Mouse (Mus musculus): ENCODE measurements around the gene Psmb10. TPM values are rescaled to one million over a fixed set of nuclear protein-coding genes. Genes with fewer than 3 reads are reported as not detected.

Gene Psmb10
- polyA plus RNA-seq, 1 experiment from 2014 or later = 64.3 TPM

DNA sequence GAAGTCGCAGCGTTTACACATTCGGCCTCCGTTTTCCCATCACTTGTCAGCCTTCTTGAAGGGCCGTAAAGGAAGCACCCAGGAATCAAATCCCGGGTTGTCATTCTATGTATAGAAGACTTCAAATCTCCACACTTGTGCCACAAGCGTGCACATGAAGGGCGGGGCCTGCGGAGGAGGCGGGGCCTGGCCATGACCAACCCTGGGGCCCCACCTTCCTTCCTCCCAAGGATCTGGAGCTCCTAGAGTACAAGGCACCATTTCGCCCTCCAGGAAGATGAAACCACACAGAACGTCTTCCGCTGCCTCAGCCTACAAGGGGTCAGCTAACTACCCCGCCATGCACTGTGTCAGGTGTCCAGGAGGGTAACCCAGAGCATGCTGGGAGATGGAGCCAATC, 22.9 kb upstream of the Psmb10 start:
- Histone ChIP-seq H3K27me3 (replicated peaks) (peaks cover 18% of the 10 kb centered on the region), H3K9me3 (no peaks in the 10 kb centered on the region), H3K36me3 (replicated peaks) (no peaks in the 10 kb centered on the region), H3K9ac (no peak overlapping the region), H3K4me1 (peaks cover 7% of the 10 kb centered on the region), H3K4me2 (no peak overlapping the region), H3K4me3 (no peak overlapping the region), H3K27ac (no peak overlapping the region)
- WGBS = 76% methylated on average over 14 of the region's 14 CpGs
- no peak for ATAC-seq (replicated peaks)

GRCm38 (mm10) chr8:105959350-105959749, 21.1 kb upstream of the Psmb10 start:
- no peak for ATAC-seq (replicated peaks)
- Histone ChIP-seq H3K27ac (no peak overlapping the region), H3K4me2 (no peak overlapping the region), H3K36me3 (replicated peaks) (no peaks in the 10 kb centered on the region), H3K4me3 (no peak overlapping the region), H3K9me3 (no peaks in the 10 kb centered on the region), H3K27me3 (replicated peaks) (0 out of 2 replicates have a peak, but pooled peaks cover under 1% of the 10 kb centered on the region), H3K4me1 (no peaks in the 10 kb centered on the region), H3K9ac (no peak overlapping the region)
- WGBS = 86% methylated on average over 7 of the region's 7 CpGs

DNA sequence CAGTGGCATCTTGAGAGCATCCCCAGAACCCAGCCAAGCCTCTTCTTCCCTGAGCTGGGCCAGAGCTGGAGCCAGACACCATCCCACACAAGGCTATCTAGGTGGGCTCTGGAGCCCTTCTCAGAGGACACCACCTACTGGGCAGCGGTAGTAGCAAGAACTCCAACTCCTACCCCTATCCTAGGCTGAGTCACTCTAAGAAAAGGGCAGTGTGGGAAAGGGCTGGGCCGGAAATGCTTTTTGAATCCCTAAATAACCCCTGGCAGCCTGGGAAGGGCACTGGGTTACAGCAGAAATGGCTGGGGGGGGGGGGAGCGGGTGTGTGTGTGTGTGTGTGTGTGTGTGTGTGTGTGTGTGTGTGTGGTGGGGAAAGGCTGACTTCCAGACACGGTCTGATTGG, 19.6 kb upstream of the Psmb10 start:
- Histone ChIP-seq H3K27me3 (replicated peaks) (no peaks in the 10 kb centered on the region), H3K9me3 (no peaks in the 10 kb centered on the region), H3K4me3 (no peak overlapping the region), H3K9ac (no peak overlapping the region), H3K4me2 (no peak overlapping the region), H3K36me3 (replicated peaks) (no peaks in the 10 kb centered on the region), H3K27ac (no peak overlapping the region), H3K4me1 (no peaks in the 10 kb centered on the region)
- no peak for ATAC-seq (replicated peaks)
- 64% methylated on average over 4 of the region's 4 CpGs for WGBS

GRCm38 (mm10) chr8:105956556-105956955, 18.3 kb upstream of the Psmb10 start:
- H3K27me3 ChIP-seq (replicated peaks) = no peaks in the 10 kb centered on the region
- no peak for ATAC-seq (replicated peaks)
- no peaks in the 10 kb centered on the region for H3K9me3 ChIP-seq
- no peaks in the 10 kb centered on the region for H3K36me3 ChIP-seq (replicated peaks)
- no peak overlapping the region for H3K27ac ChIP-seq
- no peaks in the 10 kb centered on the region for H3K4me1 ChIP-seq
- no peak overlapping the region for H3K4me2 ChIP-seq
- H3K4me3 ChIP-seq = no peak overlapping the region
- no peak overlapping the region for H3K9ac ChIP-seq
- 89% methylated on average over 4 of the region's 4 CpGs for WGBS

DNA sequence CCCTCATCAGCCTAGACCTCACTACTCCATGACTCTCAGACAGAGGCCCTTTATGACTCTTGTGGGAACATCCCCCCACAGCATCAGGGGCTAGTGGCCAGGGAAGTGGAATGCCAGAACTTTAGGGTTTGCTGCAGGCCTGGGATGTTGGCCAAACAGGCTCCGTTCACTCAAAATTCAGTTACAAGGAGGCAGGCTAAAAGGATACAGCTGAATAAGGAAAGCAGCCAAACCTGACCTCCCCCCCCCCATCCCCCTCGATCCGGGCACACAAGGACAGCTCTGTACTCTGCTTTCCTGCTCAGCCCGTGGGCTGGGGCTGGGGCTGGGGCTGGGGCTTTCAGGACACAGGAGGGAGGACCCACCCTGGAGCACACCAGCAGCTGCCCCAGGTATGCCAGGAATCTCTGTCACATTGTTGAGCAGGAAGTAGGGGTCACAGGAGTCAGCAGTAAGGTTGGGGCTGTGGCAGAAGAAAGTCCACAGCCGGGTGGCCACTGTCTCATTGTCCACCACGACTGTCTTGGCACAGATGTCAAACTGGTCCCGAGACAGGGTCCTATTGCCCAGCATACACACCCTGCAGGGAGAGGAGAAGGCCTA, 12.9 kb upstream of the Psmb10 start:
- H3K4me2 ChIP-seq = no peak overlapping the region
- peak; percentile 78 for ATAC-seq (replicated peaks)
- H3K27ac ChIP-seq = peak overlapping the region; percentile 48; the same call in 1 of the 2 replicates
- 61% methylated on average over 7 of the region's 7 CpGs for WGBS
- H3K9me3 ChIP-seq = no peaks in the 10 kb centered on the region
- H3K4me3 ChIP-seq = no peak overlapping the region
- no peaks in the 10 kb centered on the region for H3K36me3 ChIP-seq (replicated peaks)
- H3K27me3 ChIP-seq (replicated peaks) = no peaks in the 10 kb centered on the region
- no peak overlapping the region for H3K9ac ChIP-seq
- peaks cover 7% of the 10 kb centered on the region; the same call in 1 of the 2 replicates for H3K4me1 ChIP-seq

DNA sequence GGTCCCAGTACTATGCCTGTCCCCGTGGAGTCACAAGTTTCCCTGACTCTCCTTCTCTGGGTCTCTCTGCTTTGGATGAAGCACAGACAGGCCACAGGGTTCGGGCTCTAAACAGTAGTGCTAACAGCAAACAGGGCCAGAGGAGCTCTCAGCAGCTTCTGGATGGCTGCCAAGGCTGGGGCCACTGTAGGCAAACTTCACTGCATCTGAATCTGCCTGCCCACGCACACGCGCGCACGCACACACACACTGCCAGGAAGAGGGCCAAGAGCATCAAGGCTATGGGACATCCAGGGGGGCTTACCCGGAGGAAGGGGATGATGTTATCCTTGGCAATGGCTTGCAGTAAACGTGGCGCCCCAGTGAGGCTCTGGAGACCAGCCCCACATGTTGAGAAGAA, 11.1 kb upstream of the Psmb10 start:
- Histone ChIP-seq H3K27me3 (replicated peaks) (no peaks in the 10 kb centered on the region), H3K27ac (0 out of 2 replicates have a peak overlapping the region, but pooled peaks have one; percentile 4), H3K9ac (no peak overlapping the region), H3K4me1 (peaks cover 7% of the 10 kb centered on the region; the same call in 1 of the 2 replicates), H3K9me3 (no peaks in the 10 kb centered on the region), H3K36me3 (replicated peaks) (no peaks in the 10 kb centered on the region), H3K4me2 (no peak overlapping the region), H3K4me3 (no peak overlapping the region)
- ATAC-seq (replicated peaks) = no peak
- 76% methylated on average over 10 of the region's 10 CpGs for WGBS

DNA sequence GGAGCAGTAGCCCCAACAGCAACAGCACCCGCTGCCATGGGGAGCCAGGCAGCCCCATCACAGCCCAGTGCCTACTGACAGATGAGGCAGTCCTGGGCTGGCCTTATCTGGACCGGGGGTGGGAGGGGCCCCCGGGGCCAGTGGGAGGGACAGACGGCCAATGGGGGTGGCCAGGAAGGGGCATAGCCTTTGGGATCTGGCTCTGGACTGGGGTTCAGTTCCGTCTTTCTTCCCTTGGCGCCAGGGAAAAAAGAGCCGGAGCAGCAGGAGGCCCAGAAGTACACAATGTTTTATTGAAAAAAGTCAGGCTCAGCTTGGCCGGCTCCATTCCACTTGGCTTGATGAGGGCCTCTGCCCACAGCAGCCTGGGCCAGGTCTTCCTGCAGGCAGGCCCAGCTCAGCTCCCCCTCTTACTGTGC, 5.1 kb upstream of the Psmb10 start, which contains the start of gene Lcat:
TSS of gene Lcat (minus strand) at position 62 of the 419 bp plus-strand sequence.
- Histone ChIP-seq H3K4me2 (no peak within 1 kb of the TSS), H3K4me3 (no peak within 1 kb of the TSS), H3K9me3 (no peaks in the 10 kb centered on the region), H3K27ac (no peak within 1 kb of the TSS), H3K27me3 (replicated peaks) (no peaks in the 10 kb centered on the region), H3K36me3 (replicated peaks) (no peaks in the 10 kb centered on the region), H3K9ac (no peak within 1 kb of the TSS), H3K4me1 (peaks cover 3% of the 10 kb centered on the region)
- WGBS = 63% methylated on average over 7 of the region's 8 CpGs
- ATAC-seq (replicated peaks) = no peak

- no peak for ATAC-seq (replicated peaks)
- Histone ChIP-seq H3K9me3 (no peaks in the 10 kb centered on the region), H3K4me3 (no peak overlapping the region), H3K4me2 (no peak overlapping the region), H3K36me3 (replicated peaks) (no peaks in the 10 kb centered on the region), H3K27me3 (replicated peaks) (no peaks in the 10 kb centered on the region), H3K4me1 (peaks cover 8% of the 10 kb centered on the region), H3K27ac (no peak overlapping the region), H3K9ac (no peak overlapping the region)
- WGBS = 95% methylated on average over 5 of the region's 5 CpGs
These were observed 4.3 kb upstream of the Psmb10 start for GRCm38 (mm10) chr8:105942542-105942941.

- Histone ChIP-seq H3K36me3 (replicated peaks) (no peaks in the 10 kb centered on the region), H3K4me2 (no peak overlapping the region), H3K9ac (no peak overlapping the region), H3K4me1 (peaks cover 8% of the 10 kb centered on the region), H3K9me3 (no peaks in the 10 kb centered on the region), H3K4me3 (no peak overlapping the region), H3K27ac (no peak overlapping the region), H3K27me3 (replicated peaks) (no peaks in the 10 kb centered on the region)
- 92% methylated on average over 11 of the region's 11 CpGs for WGBS
- no peak for ATAC-seq (replicated peaks)
These were observed 3.8 kb upstream of the Psmb10 start for GRCm38 (mm10) chr8:105942026-105942425.

- 2% methylated on average over 33 of the region's 33 CpGs for WGBS
- Histone ChIP-seq H3K4me1 (peaks cover 19% of the 10 kb centered on the region), H3K4me3 (peak overlapping the region; percentile 91), H3K27ac (peak overlapping the region; percentile 97), H3K9ac (peak overlapping the region; percentile 99), H3K9me3 (no peaks in the 10 kb centered on the region), H3K4me2 (peak overlapping the region; percentile 96), H3K27me3 (replicated peaks) (no peaks in the 10 kb centered on the region), H3K36me3 (replicated peaks) (no peaks in the 10 kb centered on the region)
- ATAC-seq (replicated peaks) = peak; percentile 65
These were observed 543 bp downstream of the Psmb10 start for GRCm38 (mm10) chr8:105937496-105938305.

DNA sequence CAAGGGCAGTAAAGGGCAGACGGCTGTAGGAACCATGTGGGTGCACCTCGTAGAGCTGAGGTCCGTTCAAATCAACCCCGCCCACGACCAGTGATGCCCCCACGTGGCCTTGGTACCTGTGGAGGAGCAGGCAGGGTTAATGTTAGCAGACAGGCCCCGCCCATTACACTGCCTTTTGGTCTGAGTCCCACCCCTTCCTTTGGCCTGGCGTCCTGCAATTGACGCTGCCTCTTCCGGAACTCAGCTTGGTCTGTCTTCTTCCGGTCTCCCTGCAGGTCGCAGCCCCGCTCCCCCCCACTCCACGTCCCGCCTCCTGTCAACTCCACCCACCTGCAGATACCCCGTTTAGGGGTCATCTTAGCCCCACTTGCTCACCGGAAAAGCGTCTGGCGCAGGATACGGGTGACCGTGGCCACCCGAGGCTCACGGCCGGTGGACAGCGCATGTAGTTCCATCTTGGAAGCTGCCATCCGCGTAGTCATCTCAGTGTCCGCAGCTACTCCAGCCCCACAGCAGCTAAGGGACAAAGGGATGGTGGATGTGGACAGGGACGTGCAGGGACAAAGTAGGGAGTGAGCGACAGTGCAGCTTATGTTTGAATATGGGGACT, 1.3 kb downstream of the Psmb10 start:
- H3K4me3 ChIP-seq = peak overlapping the region; percentile 91
- WGBS = under 1% methylated on average over 30 of the region's 30 CpGs

DNA sequence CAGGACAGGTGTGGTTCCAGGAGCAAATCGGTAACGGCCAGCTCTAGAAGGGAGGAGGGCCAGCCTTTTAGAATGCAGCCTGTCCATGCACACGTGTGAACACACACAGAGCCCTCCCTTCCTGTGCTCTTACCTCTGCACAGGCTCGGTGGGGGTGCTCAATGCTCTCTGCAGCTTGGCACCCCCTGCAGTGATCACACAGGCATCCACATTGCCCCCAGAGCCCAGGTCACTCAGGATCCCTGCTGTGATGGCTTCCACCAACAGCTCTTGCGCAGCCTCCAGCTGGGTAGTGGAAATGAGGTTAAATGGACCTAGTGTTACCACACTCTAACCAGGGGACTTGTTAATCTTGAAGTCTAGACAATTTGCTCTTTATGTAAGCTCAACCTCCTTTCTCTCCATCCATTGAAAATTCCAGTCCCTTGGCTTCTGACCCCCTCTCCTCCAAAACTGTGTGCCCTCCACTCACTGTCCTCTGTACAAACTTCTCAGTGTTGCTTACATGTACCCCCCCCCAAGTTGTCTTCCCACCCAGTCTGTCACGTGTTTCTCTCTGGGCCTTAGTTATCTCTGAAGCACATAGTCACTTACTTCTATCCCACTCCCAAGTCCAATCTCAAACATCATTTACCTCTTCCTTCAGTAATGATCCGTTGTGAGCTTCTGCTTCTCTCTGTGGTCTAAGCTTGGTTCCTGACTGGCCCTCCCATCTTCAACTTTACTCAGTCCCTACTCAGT, 2.2 kb downstream of the Psmb10 start:
- peaks cover 19% of the 10 kb centered on the region for H3K4me1 ChIP-seq
- H3K27ac ChIP-seq = peak overlapping the region; percentile 97
- 0 out of 2 replicates have a peak, but pooled peaks have one; percentile 0 for ATAC-seq (replicated peaks)
- 0 out of 2 replicates have a peak, but pooled peaks cover 2% of the 10 kb centered on the region for H3K36me3 ChIP-seq (replicated peaks)
- H3K4me2 ChIP-seq = peak overlapping the region; percentile 96
- peak overlapping the region; percentile 91 for H3K4me3 ChIP-seq
- WGBS = 29% methylated on average over 7 of the region's 7 CpGs
- H3K9ac ChIP-seq = peak overlapping the region; percentile 99
- H3K27me3 ChIP-seq (replicated peaks) = no peaks in the 10 kb centered on the region
- H3K9me3 ChIP-seq = no peaks in the 10 kb centered on the region

More for the DNA sequence above, 1.3 kb downstream of the Psmb10 start:
- peak overlapping the region; percentile 97 for H3K27ac ChIP-seq
- H3K4me2 ChIP-seq = peak overlapping the region; percentile 96
- H3K4me1 ChIP-seq = peaks cover 19% of the 10 kb centered on the region
- peak overlapping the region; percentile 99 for H3K9ac ChIP-seq
- no peaks in the 10 kb centered on the region for H3K9me3 ChIP-seq
- H3K27me3 ChIP-seq (replicated peaks) = no peaks in the 10 kb centered on the region
- 0 out of 2 replicates have a peak, but pooled peaks cover 2% of the 10 kb centered on the region for H3K36me3 ChIP-seq (replicated peaks)
- ATAC-seq (replicated peaks) = peak; percentile 92
